Mouse (Mus musculus) cortical plate, adult 2 months (tissue): ENCODE data around the gene Shank2.

ENCODE experiments used
- CTCF ChIP-seq: fragments of 200-500 bp; IDR thresholded peaks from 2 replicates; pipeline ENCODE4 v1.5.1; 2011; ENCODE audit warnings: mild to moderate bottlenecking, control low read depth, low read length; ENCODE audit not compliant: insufficient read depth; ENCODE audit errors: extremely low read depth
- POLR2A ChIP-seq: fragments of 200-500 bp; IDR thresholded peaks from 2 replicates; pipeline ENCODE4 v1.6.1; 2011; ENCODE audit warnings: mild to moderate bottlenecking, low read length, control low read depth; ENCODE audit not compliant: insufficient read depth; ENCODE audit errors: extremely low read depth

- TF ChIP-seq CTCF (no peak), POLR2A (no peak)
Measured at GRCm38 (mm10) chr7:144271074-144271473, 269.3 kb downstream of the Shank2 start.
